Mouse (Mus musculus) embryonic facial prominence, embryonic 13.5 days (tissue): ENCODE data around the gene Gm11214. TPM values are rescaled to one million over a fixed set of nuclear protein-coding genes. Genes with fewer than 3 reads are reported as not detected.

ENCODE experiments used
- ATAC-seq: fragments of 200-750 bp; cut with Nextera tagmentation; 2 replicates; pipeline ENCODE4 v1.8.0; 2017; ENCODE audit warnings: low read depth; ENCODE audit not compliant: insufficient number of reproducible peaks, insufficient read depth, low FRiP score, low TSS enrichment
- H3K27ac ChIP-seq: fragments of 300-500 bp; sonication (generic); 2 replicates; pipeline ENCODE4 v1.5.1; 2015; ENCODE audit warnings: moderate library complexity, mild to moderate bottlenecking, inconsistent platforms
- H3K27me3 ChIP-seq: fragments of 300-500 bp; sonication (generic); 2 replicates; pipeline ENCODE4 v1.6.1; 2015; ENCODE audit warnings: mild to moderate bottlenecking, inconsistent platforms
- H3K36me3 ChIP-seq: fragments of 300-500 bp; sonication (generic); 2 replicates; pipeline ENCODE4 v1.6.1; 2015; ENCODE audit warnings: mild to moderate bottlenecking, inconsistent platforms
- H3K4me1 ChIP-seq: fragments of 300-500 bp; sonication (generic); 2 replicates; pipeline ENCODE4 v1.6.1; 2015; ENCODE audit warnings: inconsistent platforms
- H3K4me2 ChIP-seq: fragments of 300-500 bp; sonication (generic); 2 replicates; pipeline ENCODE4 v1.6.1; 2015; ENCODE audit warnings: moderate library complexity, mild to moderate bottlenecking, inconsistent platforms
- H3K4me3 ChIP-seq: fragments of 300-500 bp; sonication (generic); 2 replicates; pipeline ENCODE4 v1.5.1; 2015; ENCODE audit warnings: mild to moderate bottlenecking, inconsistent platforms
- H3K9ac ChIP-seq: fragments of 300-500 bp; sonication (generic); 2 replicates; pipeline ENCODE4 v1.6.1; 2015; ENCODE audit warnings: mild to moderate bottlenecking, inconsistent platforms
- H3K9me3 ChIP-seq: fragments of 300-500 bp; sonication (generic); 2 replicates; pipeline ENCODE4 v1.6.1; 2016; ENCODE audit warnings: inconsistent platforms
- WGBS: fragments of 180-500 bp; shearing (Covaris S2); methylation state at CpG from one replicate; pipeline ENCODE4 v1.1.7; 2015; ENCODE audit warnings: mixed read lengths; 5-methylcytosine and 5-hydroxymethylcytosine counted together
- polyA plus RNA-seq: library from polyadenylated mRNA; unstranded; fragments of >200 nt; fragmentation: Nextera tagmentation; extraction: Ambion mirVana; gene quantifications from 2 replicates; pipeline ENCODE4 v1.2.1, GENCODE M21; 2015

Gm11214 gene
- polyA plus RNA-seq = not detected in 2 replicates

DNA sequence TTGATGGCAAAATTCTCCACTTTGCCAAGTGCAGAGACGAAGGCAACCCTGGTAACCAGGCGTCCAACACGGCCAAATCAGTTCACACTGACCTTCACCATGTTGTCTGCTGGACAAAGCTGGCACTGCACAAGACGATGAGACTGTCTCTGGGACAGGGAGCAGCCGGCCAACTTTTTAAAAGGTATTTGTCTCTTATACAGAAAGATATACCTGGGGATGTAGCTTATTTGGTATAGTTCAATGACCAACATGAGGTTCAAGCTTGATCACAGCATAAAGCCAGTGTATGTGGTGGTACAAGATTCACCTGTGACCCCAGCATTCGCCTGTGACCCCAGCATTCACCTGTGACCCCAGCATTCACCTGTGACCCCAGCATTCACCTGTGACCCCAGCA is at the start of gene Gm11214:
TSS of gene Gm11214 (minus strand) at position 101 of the 400 bp plus-strand sequence.
- no peaks in the 10 kb centered on the region; the same call in 1 of the 2 replicates for H3K27me3 ChIP-seq
- no peak for ATAC-seq
- WGBS = 91% methylated on average over 6 of the region's 6 CpGs
- no peaks in the 10 kb centered on the region for H3K9me3 ChIP-seq
- H3K27ac ChIP-seq = no peak within 1 kb of the TSS
- no peaks in the 10 kb centered on the region for H3K4me1 ChIP-seq
- no peak within 1 kb of the TSS for H3K4me2 ChIP-seq
- H3K4me3 ChIP-seq = no peak within 1 kb of the TSS
- no peaks in the 10 kb centered on the region for H3K36me3 ChIP-seq
- H3K9ac ChIP-seq = no peak within 1 kb of the TSS

DNA sequence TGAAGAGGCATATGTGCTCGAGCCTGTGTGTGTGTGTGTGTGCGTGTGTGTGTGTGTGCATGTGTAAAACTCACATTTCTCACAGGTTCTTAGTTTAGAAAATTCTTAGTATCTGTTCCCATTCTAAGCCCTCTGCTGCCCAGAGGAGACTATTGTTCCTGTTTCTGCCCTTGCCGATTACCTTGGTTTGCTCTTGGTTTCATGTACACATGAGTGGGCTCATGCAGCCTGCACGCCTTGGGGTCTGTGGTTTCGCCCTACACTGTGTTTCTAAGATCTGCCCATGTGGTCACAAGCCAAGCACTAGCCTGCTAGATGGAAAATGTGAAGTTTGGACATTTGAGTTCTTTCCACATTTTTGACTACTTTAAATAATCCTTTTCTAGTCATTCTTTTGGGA is 48.7 kb upstream of the Gm11214 start:
- H3K36me3 ChIP-seq = no peaks in the 10 kb centered on the region
- no peaks in the 10 kb centered on the region for H3K4me1 ChIP-seq
- WGBS = 92% methylated on average over 5 of the region's 5 CpGs

DNA sequence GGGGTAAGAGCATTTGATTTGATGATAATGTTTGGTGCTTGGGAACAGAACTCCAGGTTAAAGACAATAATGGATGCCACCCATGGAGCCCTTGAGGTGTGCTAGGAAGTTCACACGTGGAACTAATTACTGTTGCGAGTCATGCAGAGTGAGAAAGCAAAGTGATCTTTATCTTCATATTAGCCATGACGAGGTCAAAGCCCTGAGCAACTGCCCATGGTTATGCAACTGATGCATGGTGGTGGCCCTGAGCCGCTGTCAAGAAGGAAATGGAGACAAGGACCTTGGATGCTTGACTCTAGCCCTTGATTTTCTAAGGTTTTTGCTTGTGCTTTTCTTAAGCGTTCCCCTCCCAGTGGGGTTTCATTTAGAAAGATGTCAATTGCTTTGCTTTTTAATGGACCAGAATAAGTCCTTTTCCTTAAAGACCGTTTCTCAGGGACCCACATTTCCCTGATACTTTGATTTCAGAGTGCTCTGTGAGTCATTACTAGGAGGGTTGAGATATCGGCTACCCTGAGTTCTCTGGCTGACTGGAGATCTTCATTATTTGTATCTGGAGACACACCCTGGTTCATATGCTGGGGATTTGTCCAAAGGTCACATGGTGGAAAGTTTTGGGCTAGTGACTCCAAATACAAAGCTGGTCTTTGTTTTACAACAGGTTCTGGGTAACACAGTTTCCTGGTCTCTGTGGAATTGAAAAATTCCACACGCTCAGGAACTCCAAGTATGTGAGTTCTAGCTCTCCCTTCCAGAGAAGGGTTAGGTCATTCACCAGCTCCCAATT is 47.4 kb upstream of the Gm11214 start:
- Histone ChIP-seq H3K4me1 (no peaks in the 10 kb centered on the region), H3K36me3 (no peaks in the 10 kb centered on the region), H3K27me3 (no peaks in the 10 kb centered on the region), H3K4me3 (no peak overlapping the region), H3K27ac (no peak overlapping the region), H3K4me2 (no peak overlapping the region), H3K9me3 (no peaks in the 10 kb centered on the region), H3K9ac (no peak overlapping the region)
- WGBS = 60% methylated on average over 8 of the region's 8 CpGs
- no peak for ATAC-seq

More for the DNA sequence above, 48.7 kb upstream of the Gm11214 start:
- Histone ChIP-seq H3K27me3 (no peaks in the 10 kb centered on the region), H3K9me3 (no peaks in the 10 kb centered on the region), H3K4me3 (no peak overlapping the region), H3K4me2 (no peak overlapping the region), H3K27ac (no peak overlapping the region), H3K9ac (no peak overlapping the region)
- no peak for ATAC-seq

DNA sequence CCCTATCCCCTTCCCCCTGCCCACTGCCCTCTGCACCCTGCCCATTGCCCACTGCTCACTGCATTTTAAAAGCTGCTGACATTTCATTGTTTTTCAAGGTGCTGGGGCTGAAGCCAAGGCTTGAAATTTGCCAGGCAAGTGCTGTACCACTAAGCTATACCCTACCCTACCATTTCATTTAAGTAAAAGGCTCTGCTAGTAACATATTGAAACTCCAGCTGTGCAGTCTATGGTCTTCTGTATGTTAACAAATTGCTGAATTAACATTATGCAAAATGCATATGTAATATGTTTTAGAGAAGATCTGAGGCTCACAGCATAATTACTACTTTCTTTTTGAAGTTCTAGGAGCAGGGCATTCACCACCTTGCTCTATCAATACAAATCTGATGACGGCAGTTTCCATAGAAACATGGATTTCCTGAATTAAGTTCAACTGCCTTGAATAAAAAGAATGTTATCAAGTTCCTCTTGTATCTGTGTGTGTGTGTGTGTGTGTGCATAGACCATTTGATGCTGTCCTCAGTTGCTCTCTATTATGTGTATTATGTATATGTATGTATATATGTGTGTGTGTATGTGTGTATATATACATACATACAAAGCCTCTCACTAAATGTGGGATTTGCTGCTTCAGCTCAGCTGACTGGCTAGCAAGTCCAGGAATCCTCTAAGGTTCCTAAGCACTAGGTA is 43.2 kb upstream of the Gm11214 start:
- 82% methylated on average over 1 of the region's 1 CpGs for WGBS
- H3K9ac ChIP-seq = no peak overlapping the region

GRCm38 (mm10) chr4:63704232-63704631 is 41.1 kb upstream of the Gm11214 start:
- H3K27me3 ChIP-seq = no peaks in the 10 kb centered on the region
- 82% methylated on average over 5 of the region's 5 CpGs for WGBS
- H3K9me3 ChIP-seq = no peaks in the 10 kb centered on the region
- H3K4me1 ChIP-seq = no peaks in the 10 kb centered on the region
- ATAC-seq = no peak
- no peak overlapping the region for H3K27ac ChIP-seq
- H3K4me2 ChIP-seq = no peak overlapping the region
- H3K4me3 ChIP-seq = no peak overlapping the region
- H3K36me3 ChIP-seq = no peaks in the 10 kb centered on the region
- no peak overlapping the region for H3K9ac ChIP-seq

More for the DNA sequence above, 43.2 kb upstream of the Gm11214 start:
- Histone ChIP-seq H3K36me3 (no peaks in the 10 kb centered on the region), H3K27ac (no peak overlapping the region), H3K9me3 (no peaks in the 10 kb centered on the region), H3K27me3 (no peaks in the 10 kb centered on the region), H3K4me3 (no peak overlapping the region), H3K4me1 (no peaks in the 10 kb centered on the region), H3K4me2 (no peak overlapping the region)
- no peak for ATAC-seq

GRCm38 (mm10) chr4:63703686-63704085 is 40.5 kb upstream of the Gm11214 start:
- H3K27ac ChIP-seq = no peak overlapping the region
- no peak for ATAC-seq
- no peak overlapping the region for H3K9ac ChIP-seq
- no peaks in the 10 kb centered on the region for H3K9me3 ChIP-seq
- H3K27me3 ChIP-seq = no peaks in the 10 kb centered on the region
- no peaks in the 10 kb centered on the region for H3K4me1 ChIP-seq
- H3K4me2 ChIP-seq = no peak overlapping the region
- WGBS = 85% methylated on average over 2 of the region's 2 CpGs
- no peaks in the 10 kb centered on the region for H3K36me3 ChIP-seq
- no peak overlapping the region for H3K4me3 ChIP-seq

DNA sequence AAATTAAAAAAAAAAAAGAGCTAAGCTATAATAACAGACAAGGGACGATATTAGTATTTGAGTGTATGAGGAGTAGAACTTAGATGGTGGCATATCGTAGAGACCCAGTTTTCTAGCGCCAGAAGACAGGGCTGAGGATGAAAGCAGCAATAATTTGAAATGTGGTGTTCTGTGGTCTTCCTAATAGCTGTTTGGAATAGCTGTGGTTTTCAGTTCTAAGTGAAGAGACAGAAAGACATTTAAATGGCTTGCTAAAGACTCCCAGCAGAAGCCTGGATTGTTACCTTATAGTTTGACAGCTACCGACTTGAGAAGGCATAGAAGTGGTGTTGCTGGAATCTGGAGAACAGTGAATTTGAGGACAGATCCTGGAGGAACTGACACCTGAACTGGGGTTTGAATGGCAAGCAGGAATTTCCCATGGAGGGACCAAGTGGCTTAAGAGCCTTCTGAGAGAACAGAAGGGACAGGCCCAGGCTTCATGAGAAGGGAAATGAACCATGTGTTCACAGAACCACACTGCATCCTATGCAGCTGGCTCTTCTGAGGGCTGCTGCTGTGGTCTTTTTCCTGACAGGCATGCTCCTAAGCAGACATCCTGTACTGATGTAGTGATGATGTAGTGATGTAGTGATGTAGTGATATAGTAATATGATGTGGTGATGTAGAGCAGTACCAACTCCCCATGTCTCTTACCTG is 39.0 kb upstream of the Gm11214 start:
- no peaks in the 10 kb centered on the region for H3K4me1 ChIP-seq
- H3K4me2 ChIP-seq = no peak overlapping the region
- no peaks in the 10 kb centered on the region for H3K36me3 ChIP-seq
- no peak overlapping the region for H3K4me3 ChIP-seq
- no peak overlapping the region for H3K9ac ChIP-seq
- H3K27me3 ChIP-seq = no peaks in the 10 kb centered on the region
- no peaks in the 10 kb centered on the region for H3K9me3 ChIP-seq
- 50% methylated on average over 4 of the region's 4 CpGs for WGBS
- no peak overlapping the region for H3K27ac ChIP-seq
- ATAC-seq = no peak

DNA sequence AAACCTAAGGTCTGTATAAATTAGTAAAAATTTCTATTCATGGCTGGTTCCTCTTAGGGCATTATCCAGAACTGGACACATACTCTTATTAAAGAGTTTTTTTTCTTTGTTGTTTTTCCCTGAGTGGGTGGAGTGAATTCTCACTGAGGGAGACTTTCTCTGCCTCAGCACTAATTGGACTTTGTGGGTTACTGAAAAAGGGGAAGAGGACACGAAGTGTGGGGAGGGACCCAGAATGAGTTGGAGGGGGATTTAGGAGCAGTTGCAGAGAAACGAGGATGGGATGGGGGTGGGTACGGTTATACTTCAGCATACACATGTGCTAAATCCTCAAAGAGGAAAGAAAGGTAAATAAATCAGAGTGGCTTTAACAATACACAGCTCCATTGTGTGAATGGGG is 36.6 kb upstream of the Gm11214 start:
- 60% methylated on average over 3 of the region's 3 CpGs for WGBS
- ATAC-seq = no peak
- no peak overlapping the region for H3K9ac ChIP-seq

DNA sequence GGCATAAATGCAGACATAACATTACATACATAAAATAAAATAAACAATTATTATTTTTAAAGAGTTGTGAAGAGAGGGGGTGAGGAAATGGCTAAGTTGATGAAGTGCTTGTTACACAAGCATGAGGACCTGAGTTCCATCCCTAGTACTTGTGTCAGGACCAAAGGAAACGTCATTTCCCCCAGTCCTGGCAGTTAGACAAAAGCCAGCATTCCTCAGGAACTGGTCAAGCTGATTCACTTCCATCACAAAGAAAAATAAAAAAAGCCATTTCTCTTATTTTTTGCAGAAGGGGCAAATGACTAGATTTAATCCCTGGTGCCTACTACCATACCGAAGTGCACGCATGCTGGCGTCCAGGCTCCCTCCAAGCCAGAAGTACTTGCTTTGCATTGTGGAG is 33.7 kb upstream of the Gm11214 start:
- no peak overlapping the region for H3K9ac ChIP-seq
- H3K9me3 ChIP-seq = no peaks in the 10 kb centered on the region
- no peak overlapping the region for H3K4me2 ChIP-seq
- no peak for ATAC-seq
- no peak overlapping the region for H3K4me3 ChIP-seq
- 86% methylated on average over 4 of the region's 4 CpGs for WGBS
- H3K27ac ChIP-seq = no peak overlapping the region
- H3K27me3 ChIP-seq = no peaks in the 10 kb centered on the region
- H3K36me3 ChIP-seq = no peaks in the 10 kb centered on the region
- H3K4me1 ChIP-seq = no peaks in the 10 kb centered on the region

More for the DNA sequence above, 36.6 kb upstream of the Gm11214 start:
- Histone ChIP-seq H3K4me3 (no peak overlapping the region), H3K4me1 (no peaks in the 10 kb centered on the region), H3K36me3 (no peaks in the 10 kb centered on the region), H3K27ac (no peak overlapping the region), H3K9me3 (no peaks in the 10 kb centered on the region), H3K4me2 (no peak overlapping the region), H3K27me3 (no peaks in the 10 kb centered on the region)

DNA sequence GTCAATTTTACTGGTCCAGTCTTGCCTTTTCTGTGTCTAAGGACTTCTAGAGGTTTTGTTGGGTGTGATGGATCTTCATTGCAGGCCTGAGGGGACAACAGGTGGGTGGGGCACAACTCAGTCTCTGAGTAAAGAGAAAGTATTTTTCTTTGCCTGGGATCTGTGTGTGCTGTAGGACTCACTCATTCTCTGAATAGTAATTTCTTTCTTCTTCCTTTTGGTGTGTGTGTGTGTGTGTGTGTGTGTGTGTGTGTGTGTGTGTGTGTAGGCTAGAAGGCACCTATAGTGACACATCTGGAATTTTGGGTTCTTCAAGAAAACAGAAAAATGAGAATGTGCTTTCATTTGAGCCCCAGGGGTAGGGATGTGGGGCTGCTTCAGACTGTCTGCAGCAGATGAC is 29.2 kb upstream of the Gm11214 start:
- no peak overlapping the region for H3K4me3 ChIP-seq
- no peaks in the 10 kb centered on the region for H3K4me1 ChIP-seq
- H3K27me3 ChIP-seq = no peaks in the 10 kb centered on the region
- ATAC-seq = no peak
- no peaks in the 10 kb centered on the region for H3K36me3 ChIP-seq
- H3K4me2 ChIP-seq = no peak overlapping the region
- no peaks in the 10 kb centered on the region for H3K9me3 ChIP-seq
- H3K9ac ChIP-seq = no peak overlapping the region
- no peak overlapping the region for H3K27ac ChIP-seq

GRCm38 (mm10) chr4:63687429-63687828 is 24.2 kb upstream of the Gm11214 start:
- Histone ChIP-seq H3K4me1 (no peaks in the 10 kb centered on the region), H3K9ac (no peak overlapping the region), H3K9me3 (no peaks in the 10 kb centered on the region), H3K36me3 (no peaks in the 10 kb centered on the region), H3K4me2 (no peak overlapping the region), H3K27me3 (no peaks in the 10 kb centered on the region), H3K27ac (no peak overlapping the region), H3K4me3 (no peak overlapping the region)
- 74% methylated on average over 8 of the region's 8 CpGs for WGBS
- no peak for ATAC-seq

DNA sequence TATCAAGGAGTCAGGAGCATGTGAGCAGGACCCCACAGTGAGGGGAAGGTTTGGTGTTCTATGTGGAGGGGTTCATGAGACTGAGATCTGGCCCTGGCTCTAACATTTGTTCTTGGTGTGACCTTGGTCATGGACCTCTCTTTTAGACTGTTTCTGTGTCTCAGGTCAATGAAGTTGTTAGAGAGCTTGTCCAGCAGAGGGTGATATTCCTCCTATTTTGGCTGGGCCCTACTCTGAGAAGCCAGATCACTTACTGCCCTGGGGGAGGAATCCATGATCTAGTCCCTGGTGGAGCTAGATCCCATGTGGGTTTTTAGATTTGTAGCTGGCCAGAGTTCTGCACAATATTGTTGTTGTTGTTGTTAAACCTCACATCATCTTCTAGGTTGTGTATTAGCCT is 23.0 kb upstream of the Gm11214 start:
- H3K4me3 ChIP-seq = no peak overlapping the region
- no peak for ATAC-seq
- no peaks in the 10 kb centered on the region for H3K36me3 ChIP-seq
- H3K4me2 ChIP-seq = no peak overlapping the region
- no peaks in the 10 kb centered on the region for H3K9me3 ChIP-seq
- H3K27ac ChIP-seq = no peak overlapping the region
- H3K9ac ChIP-seq = no peak overlapping the region
- H3K4me1 ChIP-seq = no peaks in the 10 kb centered on the region
- no peaks in the 10 kb centered on the region for H3K27me3 ChIP-seq
